Mouse (Mus musculus): Measurements from ENCODE around the gene Card11. TPM values are rescaled to one million over a fixed set of nuclear protein-coding genes. Genes with fewer than 3 reads are reported as not detected.

The Card11 gene
- polyA plus RNA-seq, 1 experiment from 2014 or later: 0.43 TPM

DNA sequence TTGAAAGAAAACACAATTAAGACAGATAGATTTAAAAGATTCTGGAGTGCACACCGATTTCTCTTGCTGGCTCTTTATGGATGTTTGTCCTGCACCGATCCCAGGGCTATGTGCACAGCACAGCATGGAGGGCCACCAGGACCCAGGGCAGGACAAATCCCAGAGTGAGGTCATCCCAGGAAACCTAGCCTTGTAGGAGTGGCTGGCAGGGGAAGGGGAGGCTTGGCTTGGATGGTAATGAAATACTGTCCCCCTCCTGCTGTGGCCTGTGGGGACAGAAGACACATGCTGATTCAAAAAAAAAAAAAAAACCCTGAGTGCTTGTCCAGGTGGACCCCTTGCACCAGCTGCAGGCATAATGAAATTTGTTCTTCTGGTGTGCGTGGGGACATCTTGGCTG is 64.5 kb downstream of the Card11 start:
- Histone ChIP-seq H3K9me3 (ENCODE audit: control insufficient read depth) (no peaks in the 10 kb centered on the region), H3K27ac (ENCODE audit: low read depth, low read length) (no peak overlapping the region), H3K4me2 (replicated peaks; ENCODE audit: low read depth) (no peak overlapping the region), H3K9ac (ENCODE audit: low read depth, low read length) (no peak overlapping the region), H3K4me1 (replicated peaks; ENCODE audit: control insufficient read depth, insufficient read depth, low read length) (no peaks in the 10 kb centered on the region), H3K4me3 (ENCODE audit: low read depth, low read length) (no peak overlapping the region), H3K27me3 (replicated peaks; ENCODE audit: control insufficient read depth, insufficient read depth, low read length) (no peaks in the 10 kb centered on the region), H3K36me3 (ENCODE audit: control insufficient read depth, insufficient read depth) (no peaks in the 10 kb centered on the region)
- WGBS: 92% methylated on average over 3 of the region's 3 CpGs
- no peak for TF ChIP-seq CTCF (IDR thresholded peaks at IDR 0.05; ENCODE audit: low read depth)
- no peak for ATAC-seq

DNA sequence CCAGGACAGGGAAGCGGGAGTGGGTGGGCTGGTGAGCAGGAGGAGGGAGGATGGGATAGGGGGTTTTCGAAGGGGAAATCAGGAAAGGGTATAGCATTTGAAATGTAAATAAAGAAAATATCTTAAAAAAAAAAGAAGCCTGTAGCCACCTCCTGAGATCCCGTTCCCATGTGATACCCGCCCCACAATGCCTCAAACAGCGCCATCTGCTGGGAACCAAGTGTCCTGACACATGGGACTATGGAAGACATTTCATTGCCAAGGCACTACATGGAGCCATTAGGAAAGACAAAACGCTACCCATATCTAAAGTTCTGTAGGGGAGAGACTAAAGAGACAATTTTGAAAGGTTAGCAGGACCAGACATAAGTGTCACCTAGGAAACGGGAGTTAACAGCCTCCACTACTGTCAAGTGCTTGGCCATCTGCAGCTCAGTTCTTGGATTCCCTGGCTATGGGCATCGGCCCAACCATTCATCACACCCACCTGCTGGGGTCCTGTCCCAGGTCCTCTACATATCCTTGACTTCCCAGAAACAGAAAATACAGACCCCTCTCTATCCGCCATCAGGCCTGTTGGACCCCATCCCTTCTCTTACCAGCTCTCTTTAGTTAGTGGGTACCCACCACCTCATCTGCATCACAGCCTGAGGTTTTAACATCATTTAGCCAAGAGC is 65.6 kb downstream of the Card11 start:
- H3K9me3 ChIP-seq (ENCODE audit: control insufficient read depth): no peaks in the 10 kb centered on the region
- H3K36me3 ChIP-seq (ENCODE audit: control insufficient read depth, insufficient read depth): no peaks in the 10 kb centered on the region
- no peak overlapping the region for H3K4me3 ChIP-seq (ENCODE audit: low read depth, low read length)
- no peak overlapping the region for H3K9ac ChIP-seq (ENCODE audit: low read depth, low read length)
- WGBS: 79% methylated on average over 9 of the region's 9 CpGs
- H3K4me2 ChIP-seq (replicated peaks; ENCODE audit: low read depth): no peak overlapping the region
- H3K4me1 ChIP-seq (replicated peaks; ENCODE audit: control insufficient read depth, insufficient read depth, low read length): no peaks in the 10 kb centered on the region
- H3K27ac ChIP-seq (ENCODE audit: low read depth, low read length): no peak overlapping the region
- no peaks in the 10 kb centered on the region for H3K27me3 ChIP-seq (replicated peaks; ENCODE audit: control insufficient read depth, insufficient read depth, low read length)
- TF ChIP-seq CTCF (IDR thresholded peaks at IDR 0.05; ENCODE audit: low read depth): peak; percentile 30; the same call in 1 of the 2 replicates
- ATAC-seq: no peak

DNA sequence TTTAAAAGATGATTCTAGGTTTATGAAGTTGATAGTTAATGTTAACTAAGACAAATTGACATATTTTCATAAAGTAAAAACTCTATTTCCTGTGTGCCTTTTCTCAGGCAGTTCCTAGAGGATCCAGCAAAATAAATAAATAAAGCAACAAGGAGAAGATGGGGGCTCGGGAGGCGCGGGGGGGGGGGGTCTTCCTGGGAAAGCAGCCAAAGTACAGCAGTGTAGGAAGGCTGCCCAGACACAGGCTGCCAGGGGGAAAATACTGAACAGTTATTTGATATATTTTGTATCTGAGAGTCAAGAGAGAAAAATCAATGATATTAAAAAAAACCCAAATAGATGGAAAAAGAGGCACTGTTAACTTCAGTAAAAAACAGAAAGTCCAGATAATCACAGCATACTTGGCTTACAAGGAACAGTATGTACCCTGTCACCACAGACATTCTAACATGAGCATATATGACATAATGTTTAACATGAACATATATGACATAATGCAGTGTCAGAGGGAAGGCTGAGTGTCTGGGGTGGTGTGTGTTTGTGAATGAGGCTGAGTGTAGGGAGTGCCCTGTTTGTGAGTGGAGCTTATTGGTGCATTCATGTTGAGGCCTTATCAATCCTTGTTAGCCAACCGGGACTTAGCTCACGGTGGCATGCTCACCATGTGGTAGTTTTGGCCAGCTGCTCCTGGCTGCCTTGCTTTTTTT is 68.7 kb downstream of the Card11 start:
- Histone ChIP-seq H3K9ac (ENCODE audit: low read depth, low read length) (no peak overlapping the region), H3K4me2 (replicated peaks; ENCODE audit: low read depth) (no peak overlapping the region), H3K36me3 (ENCODE audit: control insufficient read depth, insufficient read depth) (no peaks in the 10 kb centered on the region), H3K27ac (ENCODE audit: low read depth, low read length) (no peak overlapping the region), H3K4me3 (ENCODE audit: low read depth, low read length) (no peak overlapping the region), H3K4me1 (replicated peaks; ENCODE audit: control insufficient read depth, insufficient read depth, low read length) (no peaks in the 10 kb centered on the region), H3K9me3 (ENCODE audit: control insufficient read depth) (no peaks in the 10 kb centered on the region), H3K27me3 (replicated peaks; ENCODE audit: control insufficient read depth, insufficient read depth, low read length) (no peaks in the 10 kb centered on the region)
- ATAC-seq: no peak
- 45% methylated on average over 5 of the region's 5 CpGs for WGBS
- no peak for TF ChIP-seq CTCF (IDR thresholded peaks at IDR 0.05; ENCODE audit: low read depth)

DNA sequence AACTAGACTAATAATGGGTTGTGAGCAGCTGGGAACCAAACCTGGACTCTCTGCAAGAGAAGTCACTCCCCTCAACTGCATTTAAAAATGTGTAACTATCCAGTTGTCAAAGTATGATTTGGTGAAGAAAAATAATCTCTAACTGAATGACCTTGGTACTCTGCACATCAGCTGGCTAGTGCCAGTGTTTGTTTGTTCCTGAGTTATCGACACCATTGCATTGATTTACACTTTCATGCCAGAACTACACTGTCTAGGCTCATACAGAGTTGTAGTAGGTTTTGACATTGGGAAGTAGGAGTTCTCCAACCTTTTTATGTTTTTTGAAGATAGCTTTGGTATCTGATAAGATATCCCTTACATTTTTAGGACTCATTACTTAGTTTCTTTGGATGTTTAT is 81.9 kb downstream of the Card11 start:
- H3K4me3 ChIP-seq (ENCODE audit: low read depth, low read length): no peak overlapping the region
- H3K9me3 ChIP-seq (ENCODE audit: control insufficient read depth): peaks cover 5% of the 10 kb centered on the region; the same call in 1 of the 2 replicates
- 80% methylated on average over 1 of the region's 1 CpGs for WGBS
- H3K4me1 ChIP-seq (replicated peaks; ENCODE audit: control insufficient read depth, insufficient read depth, low read length): no peaks in the 10 kb centered on the region
- no peak for ATAC-seq
- no peak overlapping the region for H3K27ac ChIP-seq (ENCODE audit: low read depth, low read length)
- H3K36me3 ChIP-seq (ENCODE audit: control insufficient read depth, insufficient read depth): no peaks in the 10 kb centered on the region
- no peaks in the 10 kb centered on the region for H3K27me3 ChIP-seq (replicated peaks; ENCODE audit: control insufficient read depth, insufficient read depth, low read length)
- H3K9ac ChIP-seq (ENCODE audit: low read depth, low read length): no peak overlapping the region
- TF ChIP-seq CTCF (IDR thresholded peaks at IDR 0.05; ENCODE audit: low read depth): no peak
- H3K4me2 ChIP-seq (replicated peaks; ENCODE audit: low read depth): no peak overlapping the region

DNA sequence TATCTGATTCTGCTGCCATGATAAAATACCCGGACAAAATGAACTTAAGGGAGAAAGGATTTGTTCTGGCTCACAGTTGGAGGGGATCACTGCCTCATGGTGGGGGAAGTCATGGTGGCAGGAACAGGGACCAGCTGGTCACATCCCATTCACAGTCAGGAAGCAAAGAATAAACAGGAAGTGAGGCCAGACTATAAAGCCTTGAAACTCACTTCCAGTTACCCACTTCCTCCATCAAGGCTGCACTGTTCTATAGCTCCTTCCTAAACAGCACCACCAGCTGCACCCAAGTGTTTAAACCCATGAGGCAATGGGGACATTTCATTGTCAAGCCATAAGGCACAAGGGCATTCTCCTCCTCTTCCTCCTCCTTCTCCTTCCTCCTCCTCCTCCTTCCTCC is 82.6 kb downstream of the Card11 start:
- TF ChIP-seq CTCF (IDR thresholded peaks at IDR 0.05; ENCODE audit: low read depth): no peak
- H3K27ac ChIP-seq (ENCODE audit: low read depth, low read length): no peak overlapping the region
- H3K27me3 ChIP-seq (replicated peaks; ENCODE audit: control insufficient read depth, insufficient read depth, low read length): no peaks in the 10 kb centered on the region
- H3K9ac ChIP-seq (ENCODE audit: low read depth, low read length): no peak overlapping the region
- H3K4me2 ChIP-seq (replicated peaks; ENCODE audit: low read depth): no peak overlapping the region
- no peak overlapping the region for H3K4me3 ChIP-seq (ENCODE audit: low read depth, low read length)
- H3K4me1 ChIP-seq (replicated peaks; ENCODE audit: control insufficient read depth, insufficient read depth, low read length): no peaks in the 10 kb centered on the region
- peaks cover 5% of the 10 kb centered on the region; the same call in 1 of the 2 replicates for H3K9me3 ChIP-seq (ENCODE audit: control insufficient read depth)
- WGBS: 95% methylated on average over 1 of the region's 1 CpGs
- H3K36me3 ChIP-seq (ENCODE audit: control insufficient read depth, insufficient read depth): no peaks in the 10 kb centered on the region
- ATAC-seq: no peak

DNA sequence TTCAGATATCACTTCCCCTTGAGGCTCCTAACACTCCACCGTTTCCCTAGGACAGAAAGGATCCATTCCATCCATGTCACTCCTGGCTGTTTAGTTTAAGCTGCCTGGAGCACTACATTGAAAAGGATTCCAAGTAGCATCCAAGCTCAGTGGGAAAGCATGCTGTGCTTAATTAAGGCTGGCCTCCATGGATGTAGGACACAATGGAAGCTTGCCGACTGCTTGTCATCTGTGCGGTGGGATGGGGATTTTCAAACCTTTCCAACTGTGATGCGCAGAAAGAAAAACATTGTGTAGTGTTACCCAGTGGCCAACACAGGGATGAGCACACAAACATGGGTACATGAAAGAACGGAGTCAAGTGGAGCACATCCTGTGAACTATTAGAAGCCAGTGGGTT is 89.5 kb downstream of the Card11 start:
- no peaks in the 10 kb centered on the region for H3K4me1 ChIP-seq (replicated peaks; ENCODE audit: control insufficient read depth, insufficient read depth, low read length)
- H3K36me3 ChIP-seq (ENCODE audit: control insufficient read depth, insufficient read depth): no peaks in the 10 kb centered on the region
- 0 out of 2 replicates have a peak, but pooled peaks cover 4% of the 10 kb centered on the region for H3K9me3 ChIP-seq (ENCODE audit: control insufficient read depth)
- H3K27me3 ChIP-seq (replicated peaks; ENCODE audit: control insufficient read depth, insufficient read depth, low read length): no peaks in the 10 kb centered on the region
- no peak for TF ChIP-seq CTCF (IDR thresholded peaks at IDR 0.05; ENCODE audit: low read depth)
- no peak overlapping the region for H3K4me2 ChIP-seq (replicated peaks; ENCODE audit: low read depth)
- H3K4me3 ChIP-seq (ENCODE audit: low read depth, low read length): no peak overlapping the region
- ATAC-seq: no peak
- H3K9ac ChIP-seq (ENCODE audit: low read depth, low read length): no peak overlapping the region
- 79% methylated on average over 5 of the region's 5 CpGs for WGBS
- H3K27ac ChIP-seq (ENCODE audit: low read depth, low read length): no peak overlapping the region
